Mouse (Mus musculus) stomach, postnatal 0 days (tissue): ENCODE measurements at regions not wholly inside any gene's neighbourhood (a gene's known extent, or its start where the extent isn't known, plus 50 kb on each side); places are given as distances from the start of the nearest gene placed in this dataset.

Source experiments
- ATAC-seq: fragments of 200-750 bp; cut with Nextera tagmentation; 2 replicates; pipeline ENCODE4 v1.8.0; 2017; ENCODE audit not compliant: low FRiP score, low TSS enrichment
- DNase-seq: peaks from one replicate; pipeline ENCODE4 v3.0.0-alpha.2; 2016; ENCODE audit warnings: low spot score
- H3K27ac ChIP-seq: fragments of 300-500 bp; sonication (generic); replicated peaks from 2 replicates; pipeline ENCODE4 v1.5.1; 2014; ENCODE audit warnings: mild to moderate bottlenecking, control low read depth
- H3K27me3 ChIP-seq: fragments of 300-500 bp; sonication (generic); 2 replicates; pipeline ENCODE4 v1.6.1; 2014; ENCODE audit warnings: low read length; ENCODE audit not compliant: control insufficient read depth, insufficient read depth
- H3K36me3 ChIP-seq: fragments of 300-500 bp; sonication (generic); 2 replicates; pipeline ENCODE4 v1.6.1; 2014; ENCODE audit warnings: low read length, mixed read lengths; ENCODE audit not compliant: control insufficient read depth, insufficient read depth
- H3K4me1 ChIP-seq: fragments of 300-500 bp; sonication (generic); replicated peaks from 2 replicates; pipeline ENCODE4 v1.6.1; 2014; ENCODE audit warnings: antibody characterized with exemption; ENCODE audit not compliant: control insufficient read depth, insufficient read depth
- H3K4me2 ChIP-seq: fragments of 300-500 bp; sonication (generic); replicated peaks from 2 replicates; pipeline ENCODE4 v1.6.1; 2014; ENCODE audit warnings: low read depth, mild to moderate bottlenecking, control low read depth, moderate library complexity
- H3K4me3 ChIP-seq: fragments of 300-500 bp; sonication (generic); 2 replicates; pipeline ENCODE4 v1.5.1; 2014; ENCODE audit warnings: low read depth, low read length, control low read depth
- H3K9ac ChIP-seq: fragments of 300-500 bp; sonication (generic); 2 replicates; pipeline ENCODE4 v1.6.1; 2014; ENCODE audit warnings: mild to moderate bottlenecking, low read length, control low read depth, mixed read lengths
- H3K9me3 ChIP-seq: fragments of 300-500 bp; sonication (generic); 2 replicates; pipeline ENCODE4 v1.6.1; 2016; ENCODE audit warnings: low read length; ENCODE audit not compliant: control insufficient read depth
- CTCF ChIP-seq: IDR thresholded peaks from 2 replicates; pipeline ENCODE4 v1.5.1; 2016; ENCODE audit warnings: antibody characterized with exemption, low read depth, mild to moderate bottlenecking, moderate library complexity
- EP300 ChIP-seq: optimal IDR thresholded peaks from 2 replicates; pipeline ENCODE3; 2016; ENCODE audit warnings: antibody characterized with exemption
- WGBS: fragments of 180-500 bp; shearing (Covaris S2); extraction: QIAGEN DNeasy Blood & Tissue Kit; methylation state at CpG from one replicate; pipeline ENCODE4 v1.1.7; 2014; 5-methylcytosine and 5-hydroxymethylcytosine counted together

GRCm38 (mm10) chr3:128990183-128990912, 209.3 kb upstream of the Pitx2 start:
- TF ChIP-seq EP300 = no peak
- no peak for TF ChIP-seq CTCF
- Histone ChIP-seq H3K36me3 (no peaks in the 10 kb centered on the region), H3K9ac (no peak overlapping the region), H3K9me3 (no peaks in the 10 kb centered on the region), H3K4me1 (no peaks in the 10 kb centered on the region), H3K27me3 (no peaks in the 10 kb centered on the region), H3K4me3 (no peak overlapping the region), H3K4me2 (peak overlapping the region; percentile 12), H3K27ac (no peak overlapping the region)
- WGBS = 56% methylated on average over 15 of the region's 17 CpGs
- no peak for DNase-seq
- no peak for ATAC-seq

DNA sequence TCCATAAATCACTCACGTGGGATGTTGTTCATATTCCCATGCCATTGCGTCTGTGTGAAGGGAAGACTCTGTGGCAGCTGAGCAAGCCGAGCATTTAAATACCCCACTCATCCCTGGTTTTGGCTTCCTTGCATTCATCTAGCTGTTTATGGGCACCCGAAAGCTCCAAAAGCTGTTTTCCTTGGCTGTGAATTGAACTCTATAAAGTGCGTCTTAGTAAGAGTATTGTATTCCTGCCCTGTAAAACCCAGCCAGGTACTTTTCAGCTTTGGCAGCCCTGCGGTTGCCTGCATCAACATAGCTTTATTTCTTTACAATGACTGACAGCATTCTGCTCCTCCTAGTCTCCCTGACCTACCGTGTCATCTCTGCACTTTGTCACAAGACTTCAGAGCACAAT, 196.8 kb upstream of the Pitx2 start:
- no peaks in the 10 kb centered on the region for H3K4me1 ChIP-seq
- no peaks in the 10 kb centered on the region for H3K36me3 ChIP-seq
- no peak overlapping the region for H3K27ac ChIP-seq
- 73% methylated on average over 7 of the region's 7 CpGs for WGBS
- H3K27me3 ChIP-seq = no peaks in the 10 kb centered on the region
- no peak overlapping the region for H3K9ac ChIP-seq
- H3K4me2 ChIP-seq = no peak overlapping the region
- no peak for DNase-seq
- TF ChIP-seq EP300 (no peak), CTCF (no peak)
- no peaks in the 10 kb centered on the region for H3K9me3 ChIP-seq
- H3K4me3 ChIP-seq = no peak overlapping the region
- no peak for ATAC-seq

DNA sequence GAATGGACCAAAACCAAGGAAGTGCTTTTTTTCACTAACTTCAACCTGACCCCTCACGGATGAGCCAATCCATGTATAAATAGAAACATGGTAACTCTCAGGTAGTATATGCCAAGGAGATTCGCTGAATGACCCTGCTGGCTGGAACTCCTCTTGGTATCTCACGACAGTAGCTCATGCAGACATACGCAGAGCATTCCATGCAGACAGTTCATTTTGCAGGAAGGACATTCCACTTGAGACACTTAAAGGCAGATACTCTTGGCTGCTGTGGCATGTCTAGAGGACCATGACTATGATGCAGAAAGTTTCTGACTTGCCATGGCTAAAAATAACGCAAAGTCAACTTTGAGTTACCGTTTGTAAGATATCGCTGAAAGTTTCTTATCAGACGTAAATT, 195.6 kb upstream of the Pitx2 start:
- DNase-seq (no peak), ATAC-seq (no peak)
- Histone ChIP-seq H3K4me2 (no peak overlapping the region), H3K9me3 (no peaks in the 10 kb centered on the region), H3K4me1 (no peaks in the 10 kb centered on the region), H3K4me3 (no peak overlapping the region), H3K27ac (no peak overlapping the region), H3K27me3 (no peaks in the 10 kb centered on the region), H3K36me3 (no peaks in the 10 kb centered on the region), H3K9ac (no peak overlapping the region)
- 79% methylated on average over 8 of the region's 8 CpGs for WGBS
- no peak for TF ChIP-seq EP300
- TF ChIP-seq CTCF = no peak

DNA sequence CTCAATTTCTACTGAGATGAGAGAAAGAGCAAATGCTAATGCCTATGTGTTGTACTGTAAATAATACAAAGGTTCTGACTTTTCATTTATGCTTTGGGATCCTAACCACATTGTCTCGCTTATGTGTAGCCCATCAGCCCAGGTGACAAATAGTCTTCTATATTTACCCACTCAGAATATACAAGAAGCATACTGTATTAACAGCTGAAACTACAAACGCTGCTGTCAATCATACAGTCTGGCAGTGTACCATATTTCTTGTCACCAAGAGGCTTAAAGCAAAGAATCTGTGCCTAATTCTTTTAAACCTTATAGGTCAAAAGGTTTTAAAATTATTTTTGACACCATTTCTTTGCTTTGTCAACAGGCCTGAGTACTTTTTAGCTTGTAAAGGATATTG, 160.8 kb upstream of the Pitx2 start:
- TF ChIP-seq EP300 (no peak), CTCF (no peak)
- no peaks in the 10 kb centered on the region for H3K4me1 ChIP-seq
- H3K4me3 ChIP-seq = no peak overlapping the region
- H3K9me3 ChIP-seq = no peaks in the 10 kb centered on the region
- H3K9ac ChIP-seq = no peak overlapping the region
- WGBS = 69% methylated on average over 2 of the region's 2 CpGs
- H3K27ac ChIP-seq = no peak overlapping the region
- H3K36me3 ChIP-seq = no peaks in the 10 kb centered on the region
- DNase-seq = no peak
- no peaks in the 10 kb centered on the region for H3K27me3 ChIP-seq
- H3K4me2 ChIP-seq = no peak overlapping the region
- ATAC-seq = no peak

DNA sequence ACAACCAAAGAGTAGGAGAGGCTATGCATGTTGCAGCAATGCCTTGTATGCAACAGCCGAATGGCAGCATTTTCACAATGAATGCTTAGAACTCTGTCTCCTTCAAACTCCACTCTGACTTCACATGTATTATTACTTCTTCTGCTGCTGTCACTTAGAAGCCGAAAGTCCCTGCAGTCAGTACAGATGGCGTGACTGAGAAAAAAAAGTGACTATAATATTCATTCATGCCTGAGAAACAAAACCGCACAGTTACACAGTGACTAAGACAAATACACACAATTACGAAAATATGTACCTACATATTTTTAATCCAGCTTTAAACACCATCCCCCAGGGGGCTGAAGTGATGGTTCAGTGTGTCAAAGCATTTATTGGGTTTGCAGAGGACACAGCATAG, 154.8 kb upstream of the Pitx2 start:
- no peaks in the 10 kb centered on the region for H3K27me3 ChIP-seq
- no peaks in the 10 kb centered on the region for H3K4me1 ChIP-seq
- no peak overlapping the region for H3K4me3 ChIP-seq
- WGBS = 81% methylated on average over 5 of the region's 5 CpGs
- H3K9me3 ChIP-seq = no peaks in the 10 kb centered on the region
- no peak overlapping the region for H3K9ac ChIP-seq
- no peak overlapping the region for H3K27ac ChIP-seq
- DNase-seq (no peak), ATAC-seq (no peak)
- H3K4me2 ChIP-seq = no peak overlapping the region
- TF ChIP-seq CTCF = no peak
- H3K36me3 ChIP-seq = no peaks in the 10 kb centered on the region

DNA sequence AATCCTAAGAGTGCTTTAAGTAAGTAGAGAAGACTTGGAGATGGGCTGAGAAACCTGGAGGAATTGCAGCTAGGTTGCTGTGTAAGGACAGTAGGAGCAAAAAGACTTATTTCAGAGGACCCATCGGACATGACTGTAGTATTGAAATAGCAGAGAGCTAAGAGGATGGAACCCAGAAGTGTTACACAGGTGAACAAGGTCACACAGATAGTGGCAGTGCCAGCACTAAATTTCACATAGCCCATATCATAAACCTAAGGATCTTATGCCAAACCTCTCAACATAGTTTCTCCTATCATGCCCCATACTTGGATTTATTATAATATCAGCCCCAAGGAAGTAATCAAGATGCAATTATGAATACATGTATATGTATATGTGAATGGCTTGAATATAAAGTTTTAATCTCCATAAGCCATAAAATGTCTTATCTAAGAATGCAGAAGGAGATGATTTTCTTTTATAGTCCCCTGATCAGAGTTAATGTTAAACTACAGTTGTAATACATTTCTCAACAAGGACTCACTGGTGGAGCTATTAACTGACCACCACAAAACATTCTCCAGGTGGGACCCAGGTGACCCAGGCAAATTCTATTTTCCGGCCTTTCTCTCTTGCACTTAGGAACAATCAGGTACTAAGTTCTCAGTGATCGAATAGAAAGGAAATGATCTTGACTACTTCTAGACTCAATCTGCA, 149.6 kb upstream of the Pitx2 start:
- DNase-seq = no peak
- no peak for ATAC-seq
- Histone ChIP-seq H3K4me1 (no peaks in the 10 kb centered on the region), H3K4me2 (no peak overlapping the region), H3K9ac (no peak overlapping the region), H3K9me3 (no peaks in the 10 kb centered on the region), H3K27me3 (no peaks in the 10 kb centered on the region), H3K36me3 (no peaks in the 10 kb centered on the region), H3K27ac (no peak overlapping the region), H3K4me3 (no peak overlapping the region)
- TF ChIP-seq EP300 (no peak), CTCF (no peak)
- WGBS = 92% methylated on average over 3 of the region's 3 CpGs
